8 mouse cellular contexts compared by ENCODE assay signal in the genomic region with DNA sequence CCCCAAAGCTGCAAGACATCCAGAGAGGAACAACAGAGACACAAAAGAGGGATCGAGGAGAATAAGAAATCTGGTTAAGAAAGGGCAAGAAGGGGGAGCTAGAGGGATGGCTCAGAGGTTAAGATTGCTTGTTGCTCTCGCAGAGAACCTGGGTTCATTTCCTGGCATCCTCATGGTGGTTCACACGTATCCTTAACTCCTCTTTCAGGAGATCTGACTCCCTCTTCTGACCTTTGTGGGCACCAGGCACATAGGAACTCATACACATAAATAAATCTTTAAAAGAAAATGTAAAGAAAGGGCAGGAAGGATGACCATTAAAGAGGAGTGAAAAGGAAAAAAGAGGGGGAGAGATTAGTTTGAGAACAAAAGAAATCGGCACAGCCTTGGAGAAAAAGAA. TPM values are rescaled to one million over a fixed set of nuclear protein-coding genes. Genes with fewer than 3 reads are reported as not detected.
DNase-seq lines count a peak whose midpoint lies in the region; ATAC-seq and TF ChIP-seq lines count a peak whose summit lies in the region.

No protein-coding gene starts in this region.

- TF ChIP-seq POLR2A in brain, embryonic 14.5 days (IDR thresholded peaks at IDR 0.05; ENCODE audit: borderline replicate concordance, extremely low read depth, insufficient read depth, insufficient read length, poor library complexity, severe bottlenecking) = no peak

- no peak for DNase-seq in heart, adult 8-10 months (ENCODE audit: low spot score)
- peak; percentile 42 for DNase-seq in brain, embryonic 14.5 days (ENCODE audit: low read depth)
- no peak for DNase-seq in midbrain, embryonic 14.5 days
- no peak for DNase-seq in left cerebral cortex, postnatal 10 days (ENCODE audit: extremely low spot score in 1 of 2, low spot score in 2 of 2)
- no peak for DNase-seq in gastrocnemius, postnatal 36 days
- DNase-seq in cerebellum, postnatal 4 days (ENCODE audit: low spot score in 2 of 2) = no peak

- no peak overlapping the region; the same call in 1 of the 2 replicates for H3K9ac ChIP-seq in heart, embryonic 16.5 days (ENCODE audit: low read length)
- H3K9ac ChIP-seq in hindbrain, embryonic 12.5 days = no peak overlapping the region; the same call in 1 of the 2 replicates
- H3K9ac ChIP-seq in midbrain, embryonic 14.5 days (replicated peaks; ENCODE audit: low read length) = peak overlapping the region; percentile 46; the same call in 1 of the 2 replicates

- H3K27ac ChIP-seq in heart, embryonic 16.5 days (ENCODE audit: low read length) = no peak overlapping the region
- peak overlapping the region; percentile 41; the same call in 1 of the 2 replicates for H3K27ac ChIP-seq in hindbrain, embryonic 12.5 days
- no peak overlapping the region for H3K27ac ChIP-seq in midbrain, embryonic 14.5 days (replicated peaks; ENCODE audit: low read depth, low read length)

- WGBS in heart, embryonic 16.5 days = 33% methylated on average over 4 of the region's 4 CpGs
- WGBS in hindbrain, embryonic 12.5 days = 4% methylated on average over 4 of the region's 4 CpGs
- WGBS in midbrain, embryonic 14.5 days = 3% methylated on average over 4 of the region's 4 CpGs

- intact Hi-C loops in left cerebral cortex, postnatal 10 days (cut with DNase I) = no loop called here
- intact Hi-C loops in gastrocnemius, postnatal 36 days (cut with DNase I) = loop anchor here (5.0 kb wide), 1 partner anchor 765 kb away; no protein-coding TSS in a partner anchor

- H3K4me2 ChIP-seq in heart, embryonic 16.5 days (ENCODE audit: low read depth, low read length) = peak overlapping the region; percentile 68
- peak overlapping the region; percentile 53 for H3K4me2 ChIP-seq in hindbrain, embryonic 12.5 days (replicated peaks)
- H3K4me2 ChIP-seq in midbrain, embryonic 14.5 days (ENCODE audit: low read length) = peak overlapping the region; percentile 49

- no peak for TF ChIP-seq CTCF in brain, embryonic 14.5 days (IDR thresholded peaks at IDR 0.05; ENCODE audit: borderline replicate concordance, extremely low read depth, insufficient read depth, insufficient read length)

- H3K36me3 ChIP-seq in heart, embryonic 16.5 days (ENCODE audit: control insufficient read depth, insufficient read depth) = no peaks in the 10 kb centered on the region
- no peaks in the 10 kb centered on the region for H3K36me3 ChIP-seq in hindbrain, embryonic 12.5 days
- H3K36me3 ChIP-seq in midbrain, embryonic 14.5 days (ENCODE audit: control insufficient read depth, insufficient read depth, low read length) = no peaks in the 10 kb centered on the region

- H3K27me3 ChIP-seq in heart, embryonic 16.5 days (ENCODE audit: control insufficient read depth, insufficient read depth, low read length) = no peaks in the 10 kb centered on the region
- no peaks in the 10 kb centered on the region for H3K27me3 ChIP-seq in hindbrain, embryonic 12.5 days
- H3K27me3 ChIP-seq in midbrain, embryonic 14.5 days (ENCODE audit: control insufficient read depth, insufficient read depth, low read length) = no peaks in the 10 kb centered on the region

- no peak for ATAC-seq in heart, embryonic 16.5 days (replicated peaks; ENCODE audit: extremely low read depth, insufficient read depth, low FRiP score)
- ATAC-seq in hindbrain, embryonic 12.5 days (ENCODE audit: low FRiP score) = no peak; the same call in 1 of the 2 replicates
- no peak for ATAC-seq in midbrain, embryonic 14.5 days (ENCODE audit: low FRiP score, low TSS enrichment)

- H3K9me3 ChIP-seq in heart, embryonic 16.5 days (replicated peaks; ENCODE audit: control insufficient read depth, low read length) = no peaks in the 10 kb centered on the region
- H3K9me3 ChIP-seq in hindbrain, embryonic 12.5 days (replicated peaks) = no peaks in the 10 kb centered on the region
- H3K9me3 ChIP-seq in midbrain, embryonic 14.5 days (ENCODE audit: control insufficient read depth, low read length) = no peaks in the 10 kb centered on the region

- H3K4me1 ChIP-seq in heart, embryonic 16.5 days (ENCODE audit: control insufficient read depth, insufficient read depth, low read length) = peaks cover 11% of the 10 kb centered on the region
- H3K4me1 ChIP-seq in hindbrain, embryonic 12.5 days = 0 out of 2 replicates have a peak, but pooled peaks cover 5% of the 10 kb centered on the region
- peaks cover 5% of the 10 kb centered on the region; the same call in 1 of the 2 replicates for H3K4me1 ChIP-seq in midbrain, embryonic 14.5 days (ENCODE audit: control insufficient read depth, insufficient read depth, low read length)

- H3K4me3 ChIP-seq in heart, embryonic 16.5 days (ENCODE audit: low read length) = peak overlapping the region; percentile 58; the same call in 1 of the 2 replicates
- peak overlapping the region; percentile 35; the same call in 1 of the 2 replicates for H3K4me3 ChIP-seq in hindbrain, embryonic 12.5 days
- H3K4me3 ChIP-seq in midbrain, embryonic 14.5 days (replicated peaks; ENCODE audit: low read depth, low read length) = peak overlapping the region; percentile 31; the same call in 1 of the 2 replicates

RNA-seq across cellular contexts. Expression of a gene that starts 18.6 kb away (rescaled TPM):
- 7.2 and 9.1 TPM in 2 replicates for polyA plus RNA-seq in heart, embryonic 16.5 days (2015; fragmentation: Nextera tagmentation; extraction: Ambion mirVana)
- 1 to 10 TPM in 2 of 4 experiments, under 1 TPM in 2; 0.34 to 1.4 (median 1.00) TPM for total RNA-seq in heart, adult 8-10 months (2022)
- 19.0 and 31.2 TPM in 2 replicates for polyA plus RNA-seq in brain, embryonic 14.5 days (2012; rRNA removed)
- 38.5 and 43.1 TPM in 2 replicates for polyA plus RNA-seq in hindbrain, embryonic 12.5 days (2016; fragmentation: Nextera tagmentation; extraction: Ambion mirVana)
- 35.3 and 38.0 TPM in 2 replicates for polyA plus RNA-seq in midbrain, embryonic 14.5 days (2014; fragmentation: Nextera tagmentation; extraction: Ambion mirVana)
- total RNA-seq in left cerebral cortex, postnatal 10 days (2021) = 100 to 1,000 TPM; 104 to 114 TPM
- total RNA-seq in gastrocnemius, postnatal 36 days (2021) = 1 to 10 TPM in 1 of 2 experiments, under 1 TPM in 1; 0.69 to 1.1 TPM
